In the genomic region with DNA sequence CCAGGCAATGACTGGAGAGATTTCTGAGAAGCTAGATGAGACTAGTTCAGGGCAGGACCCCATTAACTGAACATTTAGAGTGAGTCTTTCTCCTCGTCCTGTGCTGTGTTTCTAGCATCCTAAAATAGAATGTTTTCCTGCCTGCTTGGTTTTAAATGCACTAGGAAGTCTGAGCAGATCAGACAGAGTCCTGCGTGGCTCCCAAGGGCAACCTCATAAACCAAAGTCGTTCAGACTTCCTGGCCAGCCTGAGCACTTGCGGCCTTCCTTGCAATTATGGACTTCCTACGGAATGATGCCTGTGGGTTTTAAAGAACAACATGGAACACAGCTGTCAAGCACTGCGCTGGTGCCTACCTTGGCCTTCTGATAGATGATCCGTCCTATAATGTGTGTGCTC, we compare ENCODE assay signal across 15 mouse cellular contexts.
DNase-seq lines count a peak whose midpoint lies in the region; ATAC-seq lines count a peak whose summit lies in the region.
"Had no signal": no experiment of that assay in that cellular context is flagged by ENCODE, and none has a peak within 500 bp of the region (broad histone marks: within the 10 kb centered on the region; RNA-seq: fewer than 3 reads in every experiment).

No protein-coding gene starts in this region.

- no peaks in the 10 kb centered on the region; the same call in 1 of the 2 replicates for H3K9me3 ChIP-seq in kidney, embryonic 16.5 days (ENCODE audit: low read length)
- H3K9me3 ChIP-seq in kidney, embryonic 14.5 days (ENCODE audit: control insufficient read depth, low read length) = peaks cover 3% of the 10 kb centered on the region; the same call in 1 of the 2 replicates
- H3K9me3 ChIP-seq in limb, embryonic 15.5 days = no peaks in the 10 kb centered on the region
- H3K9me3 ChIP-seq: forebrain, embryonic 10.5 days; stomach, embryonic 15.5 days had no signal

- peaks cover 3% of the 10 kb centered on the region; the same call in 1 of the 2 replicates for H3K36me3 ChIP-seq in kidney, embryonic 16.5 days (ENCODE audit: insufficient read depth, low read length)
- H3K36me3 ChIP-seq in kidney, embryonic 14.5 days (ENCODE audit: control insufficient read depth, insufficient read depth, low read length) = no peaks in the 10 kb centered on the region
- peaks cover 5% of the 10 kb centered on the region for H3K36me3 ChIP-seq in limb, embryonic 15.5 days
- H3K36me3 ChIP-seq: forebrain, embryonic 10.5 days; stomach, embryonic 15.5 days had no signal

- H3K4me1 ChIP-seq in kidney, embryonic 16.5 days (ENCODE audit: insufficient read depth, low read length) = 0 out of 2 replicates have a peak, but pooled peaks cover 13% of the 10 kb centered on the region
- peaks cover 7% of the 10 kb centered on the region; the same call in 1 of the 2 replicates for H3K4me1 ChIP-seq in kidney, embryonic 14.5 days (ENCODE audit: control insufficient read depth, insufficient read depth, low read length)
- peaks cover 5% of the 10 kb centered on the region for H3K4me1 ChIP-seq in limb, embryonic 15.5 days
- H3K4me1 ChIP-seq: stomach, embryonic 15.5 days had no signal

- 27% methylated on average over 7 of the region's 7 CpGs for WGBS in kidney, embryonic 16.5 days
- WGBS in kidney, embryonic 14.5 days = 31% methylated on average over 7 of the region's 7 CpGs
- 17% methylated on average over 7 of the region's 7 CpGs for WGBS in limb, embryonic 15.5 days

- no peak overlapping the region for H3K4me3 ChIP-seq in kidney, embryonic 16.5 days (ENCODE audit: low read length)
- no peak overlapping the region for H3K4me3 ChIP-seq in kidney, embryonic 14.5 days (ENCODE audit: low read length)
- no peak overlapping the region for H3K4me3 ChIP-seq in limb, embryonic 15.5 days
- H3K4me3 ChIP-seq: forebrain, embryonic 10.5 days; stomach, embryonic 15.5 days had no signal

- H3K9ac ChIP-seq in kidney, embryonic 16.5 days (replicated peaks; ENCODE audit: low read length) = no peak overlapping the region
- no peak overlapping the region for H3K9ac ChIP-seq in kidney, embryonic 14.5 days (ENCODE audit: low read depth, low read length)
- H3K9ac ChIP-seq in limb, embryonic 15.5 days = no peak overlapping the region
- H3K9ac ChIP-seq: stomach, embryonic 15.5 days had no signal

- no peak overlapping the region for H3K27ac ChIP-seq in kidney, embryonic 16.5 days (ENCODE audit: low read length)
- H3K27ac ChIP-seq in kidney, embryonic 14.5 days (ENCODE audit: low read depth, low read length) = peak overlapping the region; percentile 4; the same call in 1 of the 2 replicates
- peak overlapping the region; percentile 29; the same call in 1 of the 2 replicates for H3K27ac ChIP-seq in limb, embryonic 15.5 days
- H3K27ac ChIP-seq: forebrain, embryonic 10.5 days; stomach, embryonic 15.5 days had no signal

- no peaks in the 10 kb centered on the region for H3K27me3 ChIP-seq in kidney, embryonic 16.5 days (ENCODE audit: insufficient read depth, low read length)
- no peaks in the 10 kb centered on the region for H3K27me3 ChIP-seq in kidney, embryonic 14.5 days (ENCODE audit: control insufficient read depth, insufficient read depth, low read length)
- no peaks in the 10 kb centered on the region for H3K27me3 ChIP-seq in limb, embryonic 15.5 days
- H3K27me3 ChIP-seq: stomach, embryonic 15.5 days had no signal

- DNase-seq in embryo, embryonic 11 days = peak; percentile 20
- no peak for DNase-seq in embryo, embryonic 10 days (ENCODE audit: low spot score)
- peak; percentile 8 for DNase-seq in kidney, adult 18-20 months
- no peak for DNase-seq in retina, embryonic 14.5 days (ENCODE audit: low spot score)
- DNase-seq: cerebellum, adult 11-12 months; layer of hippocampus, postnatal 36 days had no signal

- H3K4me2 ChIP-seq in kidney, embryonic 16.5 days (replicated peaks; ENCODE audit: low read depth, low read length) = no peak overlapping the region
- H3K4me2 ChIP-seq in kidney, embryonic 14.5 days (replicated peaks; ENCODE audit: low read depth, low read length) = no peak overlapping the region
- no peak overlapping the region for H3K4me2 ChIP-seq in limb, embryonic 15.5 days
- H3K4me2 ChIP-seq: liver, embryonic 11.5 days; midbrain, embryonic 11.5 days; stomach, embryonic 15.5 days had no signal

- no peak for ATAC-seq in kidney, embryonic 16.5 days (ENCODE audit: low FRiP score, low TSS enrichment)
- ATAC-seq in kidney, embryonic 14.5 days (ENCODE audit: low FRiP score, low TSS enrichment) = no peak
- ATAC-seq in limb, embryonic 15.5 days (ENCODE audit: insufficient number of reproducible peaks, low FRiP score, low TSS enrichment, low read depth) = no peak
- ATAC-seq in erythroblast, adult 5-6 weeks (replicated peaks; ENCODE audit: low FRiP score, poor library complexity, severe bottlenecking) = no peak
- ATAC-seq: inflammation-experienced regulatory T-cells, adult 6 months had no signal

Comparison
In these comparisons a context has a peak if more than half of its experiments do, and no peak if none do; other contexts are left out.
1. DNase-seq: peak in embryo, embryonic 11 days (single experiment) and kidney, adult 18-20 months (single experiment); none in embryo, embryonic 10 days (single experiment) and retina, embryonic 14.5 days (single experiment).